Mouse (Mus musculus) A20 (cell line): ENCODE results near the gene H2-Q2.
A peak's percentile ranks its signal among the peaks of the same experiment; 100 is the strongest.
"Not testable (repeated sequence)": the region's sequence is repeated elsewhere in the genome, so short reads cannot be mapped to it uniquely, and the experiment has no call there.

Source experiments
- DNase-seq: peaks from one replicate; pipeline ENCODE4 v3.0.0-alpha.2; 2011; ENCODE audit warnings: low read depth, low spot score

The H2-Q2 gene

GRCm38 (mm10) chr17:35342071-35342671, at the start of gene H2-Q2:
H2-Q2 (plus strand) TSS chr17:35342242.
- no peak for DNase-seq

- peak; percentile 70 for DNase-seq
Measured at GRCm38 (mm10) chr17:35295796-35296195, 46.2 kb upstream of the H2-Q2 start.

DNA sequence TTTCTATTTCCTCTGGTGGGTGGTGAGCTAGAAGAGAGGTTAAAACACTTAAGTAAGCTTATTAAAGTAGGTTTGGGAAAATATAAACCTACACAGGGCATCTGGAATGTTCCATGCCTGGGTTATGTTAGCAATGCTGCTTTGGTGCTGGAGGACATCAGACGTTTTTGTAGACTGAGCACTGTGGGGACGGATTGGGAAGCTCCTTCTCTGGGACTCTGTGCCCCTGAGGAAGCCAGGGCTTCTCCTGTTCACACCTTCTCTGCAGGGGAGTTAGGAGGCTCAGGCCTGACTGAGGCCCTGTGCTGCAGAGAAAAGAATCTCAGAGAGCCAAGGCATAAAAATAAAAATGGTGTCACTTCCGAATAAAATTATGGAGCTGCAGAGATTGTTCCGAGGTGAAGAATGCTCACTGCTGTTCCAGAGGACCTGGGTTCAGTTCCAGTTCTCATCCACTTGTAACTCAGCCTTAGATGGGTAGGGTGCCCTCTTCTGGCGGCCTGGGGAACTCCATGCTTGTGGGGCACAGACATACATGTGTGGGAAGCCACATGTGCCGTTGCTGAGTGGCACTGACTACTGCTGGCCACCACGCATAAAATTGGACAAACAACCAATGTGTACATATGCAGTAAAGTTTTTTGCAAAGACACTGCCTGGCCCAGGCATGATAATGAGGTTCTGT, 41.6 kb upstream of the H2-Q2 start:
- DNase-seq, result peak; percentile 53

DNA sequence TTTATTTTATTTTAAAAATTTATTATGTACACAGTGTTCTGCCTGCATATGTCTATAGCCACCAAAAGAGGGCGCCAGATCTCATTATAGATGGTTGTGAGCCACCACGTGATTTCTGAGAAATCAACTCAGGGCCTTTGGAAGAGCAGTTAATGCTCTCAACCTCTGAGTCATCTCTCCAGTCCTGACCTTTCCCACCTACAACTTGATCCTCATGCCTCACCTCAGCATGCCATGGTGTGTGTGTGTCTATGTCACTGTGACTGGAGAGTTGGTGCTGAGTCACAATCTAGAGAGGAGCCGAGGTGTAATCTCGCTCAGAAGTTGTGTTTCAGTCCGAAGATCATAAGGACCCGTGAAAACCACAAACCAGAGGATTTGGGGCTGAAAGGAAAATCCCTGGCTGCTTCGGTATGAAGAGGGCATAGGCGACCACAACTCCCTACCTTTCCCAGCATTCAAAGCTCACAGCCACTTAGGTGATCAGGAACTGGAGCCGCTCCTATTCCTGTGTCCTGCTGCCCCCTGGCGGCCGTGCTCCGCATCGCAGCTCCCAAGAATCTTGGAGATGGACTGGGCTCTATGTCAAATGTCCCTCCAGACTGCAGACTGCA, 40.3 kb upstream of the H2-Q2 start:
- peak; percentile 95 for DNase-seq

DNA sequence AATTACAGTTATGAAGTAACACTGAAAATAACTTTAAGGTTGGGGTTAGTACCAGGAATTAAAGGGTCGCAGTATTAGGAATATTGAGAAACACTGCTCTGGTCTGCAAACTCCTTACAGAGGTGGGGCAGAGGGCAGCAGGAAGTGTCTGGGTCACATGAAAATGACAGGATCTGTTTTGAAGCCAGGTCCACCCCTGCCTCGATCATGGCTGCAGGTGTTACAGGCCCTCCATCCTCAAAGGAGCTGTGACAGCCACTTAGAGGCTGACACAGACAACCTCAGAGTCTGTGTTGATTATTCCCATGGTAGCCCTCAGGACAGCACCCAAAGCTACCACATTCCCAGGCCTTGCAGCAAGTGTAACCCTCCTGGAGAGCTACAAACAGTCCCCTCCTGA, 38.8 kb upstream of the H2-Q2 start:
- DNase-seq, result no peak

DNA sequence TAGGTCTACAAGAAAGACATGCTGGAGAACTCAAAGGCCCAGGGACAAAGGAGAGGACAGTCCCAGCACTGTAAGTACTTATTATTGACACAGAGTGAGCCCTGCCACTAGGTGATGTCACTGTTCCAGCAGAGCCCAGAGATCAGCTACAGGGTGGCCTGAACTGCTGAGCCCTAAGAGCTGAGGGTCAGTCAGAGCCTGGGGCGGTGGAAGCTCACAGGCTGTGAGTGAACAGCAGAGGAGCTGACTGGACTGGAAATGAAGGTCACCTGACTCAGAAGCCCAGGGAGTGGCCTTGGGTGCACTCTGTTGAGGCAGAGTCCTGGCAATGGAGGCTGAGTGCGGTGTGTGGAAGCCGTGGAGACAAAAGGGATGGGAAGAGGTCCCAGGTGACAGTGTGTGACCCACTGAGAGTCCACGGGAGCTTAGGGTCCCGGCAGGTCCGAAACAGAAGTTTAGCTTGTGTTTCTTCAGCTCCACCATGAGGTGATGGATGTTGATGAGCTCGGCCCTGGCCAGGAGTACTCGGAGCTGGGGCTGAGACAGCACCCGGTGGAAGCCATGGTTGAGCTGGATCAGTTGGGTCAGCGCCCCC, 38.2 kb upstream of the H2-Q2 start:
- DNase-seq, result no peak

GRCm38 (mm10) chr17:35304478-35304877, 37.6 kb upstream of the H2-Q2 start:
- DNase-seq, result no peak

DNA sequence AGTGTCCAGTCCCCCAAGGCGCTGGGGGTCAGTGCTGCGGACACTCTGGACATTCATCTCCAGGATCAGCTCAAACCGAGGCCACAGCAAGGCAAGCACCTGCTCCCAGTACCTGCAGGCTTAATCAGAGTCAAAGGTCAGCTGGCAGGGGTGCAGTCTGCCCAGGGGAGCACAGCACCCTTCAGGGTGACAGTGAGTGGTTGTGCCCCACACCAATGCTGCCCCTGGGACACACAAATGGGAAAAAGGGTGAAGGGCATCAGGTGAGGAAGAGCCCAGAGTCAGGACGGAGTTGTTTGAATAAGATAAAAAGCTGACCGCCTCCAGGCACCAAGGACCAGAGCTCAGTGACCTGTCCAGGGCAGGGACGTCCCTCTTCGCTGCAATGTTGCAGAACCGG, 37.1 kb upstream of the H2-Q2 start:
- not testable (repeated sequence) for DNase-seq

DNA sequence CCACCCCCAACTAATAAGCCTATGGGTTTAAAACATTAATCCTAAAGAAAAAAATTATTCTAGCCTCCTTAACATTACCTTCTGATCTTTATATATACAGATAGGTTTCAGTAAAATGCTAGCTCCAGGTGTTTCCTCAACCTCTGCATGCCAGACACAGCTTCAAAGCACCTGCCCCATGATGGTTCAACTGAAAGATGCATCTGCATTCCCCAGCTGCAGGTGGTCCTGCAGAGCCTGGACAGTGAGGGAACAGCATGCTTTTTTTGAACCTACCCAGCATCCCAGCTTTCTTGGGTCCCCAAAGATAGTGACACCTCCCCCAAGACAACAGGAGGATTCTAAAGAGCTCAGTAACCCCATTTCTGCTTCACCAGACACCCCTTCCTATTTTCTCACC, 23.4 kb upstream of the H2-Q2 start:
- DNase-seq, result peak; percentile 24

DNA sequence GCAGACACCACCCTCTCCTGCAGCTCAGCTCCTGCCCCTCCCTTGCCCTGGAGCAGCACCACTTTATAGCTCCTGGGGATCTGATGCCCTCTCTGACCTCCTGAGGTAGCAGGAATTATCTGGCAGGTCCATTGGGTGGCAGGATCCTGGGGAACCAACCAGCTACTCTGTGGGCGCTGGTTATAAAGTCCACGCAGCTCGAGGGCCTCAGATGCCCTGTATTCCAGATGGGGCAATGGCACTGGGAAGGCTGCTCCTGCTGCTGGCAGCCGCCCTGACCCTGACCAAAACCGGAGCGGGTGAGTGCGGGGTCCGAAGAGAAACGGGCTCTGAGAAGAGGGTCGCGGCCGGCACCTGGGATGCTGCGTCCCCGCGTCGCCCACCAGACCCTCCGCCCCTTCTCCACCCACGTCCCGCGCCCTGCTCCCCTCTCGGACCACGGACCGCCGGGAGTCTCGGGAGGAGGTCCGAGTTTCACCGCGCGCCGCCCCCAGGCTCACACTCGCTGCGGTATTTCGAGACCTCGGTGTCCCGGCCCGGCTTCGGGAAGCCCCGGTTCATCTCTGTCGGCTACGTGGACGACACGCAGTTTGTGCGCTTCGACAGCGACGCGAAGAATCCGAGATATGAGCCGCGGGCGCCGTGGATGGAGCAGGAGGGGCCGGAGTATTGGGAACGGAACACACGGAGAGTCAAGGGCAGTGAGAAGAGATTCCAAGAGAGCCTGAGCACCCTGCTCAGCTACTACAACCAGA, 21.5 kb upstream of the H2-Q2 start, which contains the start of gene H2-Q1:
H2-Q1 (plus strand) TSS at position 79 of the 755 bp plus-strand sequence.
- no peak for DNase-seq

GRCm38 (mm10) chr17:35325124-35325523, 16.9 kb upstream of the H2-Q2 start:
- not testable (repeated sequence) for DNase-seq

- not testable (repeated sequence) for DNase-seq
Measured at GRCm38 (mm10) chr17:35326000-35326399, 16.0 kb upstream of the H2-Q2 start.

- DNase-seq, result peak; percentile 18
Measured at GRCm38 (mm10) chr17:35329714-35330113, 12.3 kb upstream of the H2-Q2 start.

GRCm38 (mm10) chr17:35331546-35331945, 10.5 kb upstream of the H2-Q2 start:
- peak; percentile 1 for DNase-seq

DNA sequence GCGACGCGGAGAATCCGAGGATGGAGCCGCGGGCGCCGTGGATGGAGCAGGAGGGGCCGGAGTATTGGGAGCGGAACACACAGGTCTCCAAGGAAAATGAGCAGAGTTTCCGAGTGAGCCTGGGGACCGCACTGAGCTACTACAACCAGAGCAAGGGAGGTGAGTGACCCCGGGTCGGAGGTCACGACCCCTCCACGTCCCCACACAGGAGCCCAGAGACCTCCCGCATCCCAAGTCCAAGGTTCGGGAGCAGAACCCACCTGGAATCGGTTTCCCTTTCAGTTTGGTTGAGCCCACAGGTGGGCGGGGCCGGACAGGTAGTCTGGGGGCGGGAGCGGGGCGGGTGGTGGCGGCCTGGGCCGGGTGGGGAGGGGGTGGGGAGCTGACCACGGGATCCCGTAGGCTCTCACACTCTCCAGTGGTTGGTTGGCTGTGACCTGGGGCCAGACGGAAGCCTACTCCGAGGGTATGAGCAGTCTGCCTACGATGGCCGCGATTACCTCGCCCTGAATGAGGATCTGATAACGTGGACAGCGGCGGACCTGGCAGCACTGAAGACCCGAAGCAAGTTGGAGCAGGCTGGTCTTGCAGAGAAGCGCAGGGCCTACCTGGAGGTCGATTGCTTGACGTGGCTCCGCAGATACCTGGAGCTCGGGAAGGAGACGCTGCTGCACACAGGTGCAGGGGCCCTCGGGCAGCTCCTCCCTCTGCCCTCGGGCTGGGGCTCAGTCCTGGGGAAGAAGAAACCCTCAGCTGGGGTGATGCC, 852 bp downstream of the H2-Q2 start:
- no peak for DNase-seq

- peak; percentile 56 for DNase-seq
Measured at GRCm38 (mm10) chr17:35347659-35348058, 5.6 kb downstream of the H2-Q2 start.

DNA sequence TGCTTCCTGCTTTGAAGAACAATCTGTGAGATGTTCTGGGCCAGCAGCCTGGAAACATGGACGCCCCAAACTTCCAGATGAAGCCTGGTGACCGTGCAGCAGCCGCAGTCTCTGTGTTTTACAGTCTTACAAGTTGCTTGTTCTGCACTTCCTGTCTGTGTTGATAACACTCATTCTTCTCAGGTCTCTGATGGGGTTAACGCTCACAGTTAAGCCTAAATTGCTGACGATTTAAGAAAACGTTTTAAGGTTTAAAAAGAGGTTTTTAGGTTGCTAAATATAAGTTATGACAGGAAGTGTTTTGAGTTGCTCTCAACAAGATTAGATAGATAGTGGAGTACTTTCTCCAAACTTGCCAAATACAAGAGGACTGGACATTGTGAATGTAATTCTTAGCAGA, 11.2 kb downstream of the H2-Q2 start:
- not testable (repeated sequence) for DNase-seq

GRCm38 (mm10) chr17:35354071-35354470, 12.0 kb downstream of the H2-Q2 start:
- no peak for DNase-seq

GRCm38 (mm10) chr17:35357086-35357485, 15.0 kb downstream of the H2-Q2 start:
- DNase-seq, result no peak

DNA sequence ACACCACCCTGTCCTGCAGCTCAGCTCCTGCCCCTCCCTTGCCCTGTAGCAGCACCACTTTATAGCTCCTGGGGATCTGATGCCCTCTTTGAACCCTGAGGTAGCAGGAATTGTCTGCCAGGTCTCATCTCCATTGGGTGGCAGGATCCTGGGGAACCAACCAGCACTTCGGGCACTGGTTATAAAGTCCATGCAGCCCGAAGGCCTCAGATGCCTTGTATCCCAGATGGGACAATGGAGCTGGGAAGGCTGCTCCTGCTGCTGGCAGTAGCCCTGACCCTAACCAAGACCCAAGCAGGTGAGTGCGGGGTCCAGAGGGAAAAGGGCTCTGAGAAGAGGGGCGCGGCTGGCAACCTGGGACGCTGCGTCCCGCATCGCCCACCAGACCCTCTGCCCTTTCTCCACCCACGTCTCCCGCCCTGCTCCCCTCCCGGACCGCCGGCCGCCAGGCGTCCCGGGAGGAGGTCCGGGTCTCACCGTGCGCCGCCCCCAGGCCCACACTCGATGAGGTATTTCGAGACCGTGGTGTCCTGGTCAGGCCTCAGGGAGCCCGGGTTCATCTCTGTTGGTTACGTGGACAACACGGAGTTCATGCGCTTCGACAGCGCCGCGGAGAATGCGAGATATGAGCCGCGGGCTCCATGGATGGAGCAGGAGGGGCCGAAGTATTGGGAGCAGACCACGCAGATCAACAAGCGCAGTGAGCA, 16.9 kb downstream of the H2-Q2 start:
- no peak for DNase-seq
